Mouse (Mus musculus) liver, embryonic 12.5 days (tissue): Measurements from ENCODE around the gene Spock2. TPM values are rescaled to one million over a fixed set of nuclear protein-coding genes. Genes with fewer than 3 reads are reported as not detected.

ENCODE experiments used
- ATAC-seq: fragments of 200-750 bp; cut with Nextera tagmentation; 2 replicates; pipeline ENCODE4 v1.8.0; 2017; ENCODE audit warnings: moderate number of reproducible peaks, mild to moderate bottlenecking, moderate library complexity
- H3K27ac ChIP-seq: fragments of 300-500 bp; sonication (generic); 2 replicates; pipeline ENCODE4 v1.5.1; 2016; ENCODE audit warnings: mild to moderate bottlenecking
- H3K27me3 ChIP-seq: fragments of 300-500 bp; sonication (generic); replicated peaks from 2 replicates; pipeline ENCODE4 v1.6.1; 2016; ENCODE audit warnings: mild to moderate bottlenecking, moderate library complexity
- H3K36me3 ChIP-seq: fragments of 300-500 bp; sonication (generic); 2 replicates; pipeline ENCODE4 v1.6.1; 2016; ENCODE audit warnings: mild to moderate bottlenecking, moderate library complexity
- H3K4me1 ChIP-seq: fragments of 300-500 bp; sonication (generic); 2 replicates; pipeline ENCODE4 v1.6.1; 2016
- H3K4me2 ChIP-seq: fragments of 300-500 bp; sonication (generic); 2 replicates; pipeline ENCODE4 v1.6.1; 2016; ENCODE audit warnings: mild to moderate bottlenecking, moderate library complexity
- H3K4me3 ChIP-seq: fragments of 300-500 bp; sonication (generic); 2 replicates; pipeline ENCODE4 v1.5.1; 2016; ENCODE audit warnings: mild to moderate bottlenecking, moderate library complexity
- H3K9ac ChIP-seq: fragments of 300-500 bp; sonication (generic); 2 replicates; pipeline ENCODE4 v1.6.1; 2016; ENCODE audit warnings: mild to moderate bottlenecking, moderate library complexity
- H3K9me3 ChIP-seq: fragments of 300-500 bp; sonication (generic); replicated peaks from 2 replicates; pipeline ENCODE4 v1.6.1; 2016; ENCODE audit warnings: mild to moderate bottlenecking, moderate library complexity
- WGBS: fragments of 180-500 bp; shearing (Covaris S2); methylation state at CpG from one replicate; pipeline ENCODE4 v1.1.7; 2016; ENCODE audit not compliant: insufficient replicate concordance; 5-methylcytosine and 5-hydroxymethylcytosine counted together
- polyA plus RNA-seq: library from polyadenylated mRNA; unstranded; fragments of >200 nt; fragmentation: Nextera tagmentation; extraction: Ambion mirVana; gene quantifications from 2 replicates; pipeline ENCODE4 v1.2.1, GENCODE M21; 2016

Spock2 gene
- polyA plus RNA-seq, 1 experiment from 2014 or later = 0.10 TPM

DNA sequence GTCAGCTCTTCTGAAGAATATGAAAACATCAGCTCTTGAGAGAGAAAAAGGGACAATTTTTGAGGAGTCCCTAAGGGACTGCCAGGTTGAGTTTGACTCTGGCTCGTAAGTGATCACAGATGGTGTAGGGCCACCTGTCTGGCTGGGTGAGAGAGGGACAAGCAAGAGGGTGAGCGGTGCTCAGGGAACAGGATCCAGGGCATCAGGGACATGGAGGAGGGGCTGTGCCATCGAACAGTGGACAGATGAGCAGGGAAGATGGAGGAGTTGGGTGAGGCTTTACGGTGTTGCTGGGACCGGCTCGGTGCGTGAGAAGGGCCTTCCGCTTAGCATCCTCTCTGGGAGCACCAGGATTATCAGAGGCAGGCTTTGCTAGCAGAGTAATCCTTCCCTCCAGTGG is 3.3 kb downstream of the Spock2 start:
- no peak overlapping the region for H3K4me3 ChIP-seq
- H3K9ac ChIP-seq = no peak overlapping the region
- 76% methylated on average over 8 of the region's 8 CpGs for WGBS
- no peak overlapping the region for H3K27ac ChIP-seq
- H3K4me2 ChIP-seq = no peak overlapping the region
- no peak for ATAC-seq
- no peaks in the 10 kb centered on the region for H3K36me3 ChIP-seq
- no peaks in the 10 kb centered on the region for H3K9me3 ChIP-seq
- H3K4me1 ChIP-seq = peaks cover 15% of the 10 kb centered on the region
- H3K27me3 ChIP-seq = peaks cover 97% of the 10 kb centered on the region

DNA sequence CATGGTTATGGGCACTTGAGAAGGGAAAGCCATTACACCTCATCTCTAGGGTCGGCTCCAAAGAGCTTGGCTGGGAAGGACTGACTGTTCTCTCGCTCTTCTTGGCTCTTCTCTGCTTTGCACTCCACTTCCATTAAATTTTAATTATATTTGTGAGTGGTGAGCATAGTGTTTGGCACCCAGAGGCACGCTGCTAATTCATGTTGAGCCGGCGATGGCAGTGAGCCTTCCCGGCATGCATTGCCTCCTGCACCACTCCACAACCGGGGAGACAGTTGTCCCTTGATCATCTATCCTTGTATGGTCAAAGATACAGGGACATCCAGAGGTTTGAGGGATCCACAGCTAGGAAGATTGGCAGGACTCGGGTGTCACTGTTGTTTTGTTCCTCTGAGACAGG is 4.0 kb downstream of the Spock2 start:
- peaks cover 93% of the 10 kb centered on the region for H3K27me3 ChIP-seq

DNA sequence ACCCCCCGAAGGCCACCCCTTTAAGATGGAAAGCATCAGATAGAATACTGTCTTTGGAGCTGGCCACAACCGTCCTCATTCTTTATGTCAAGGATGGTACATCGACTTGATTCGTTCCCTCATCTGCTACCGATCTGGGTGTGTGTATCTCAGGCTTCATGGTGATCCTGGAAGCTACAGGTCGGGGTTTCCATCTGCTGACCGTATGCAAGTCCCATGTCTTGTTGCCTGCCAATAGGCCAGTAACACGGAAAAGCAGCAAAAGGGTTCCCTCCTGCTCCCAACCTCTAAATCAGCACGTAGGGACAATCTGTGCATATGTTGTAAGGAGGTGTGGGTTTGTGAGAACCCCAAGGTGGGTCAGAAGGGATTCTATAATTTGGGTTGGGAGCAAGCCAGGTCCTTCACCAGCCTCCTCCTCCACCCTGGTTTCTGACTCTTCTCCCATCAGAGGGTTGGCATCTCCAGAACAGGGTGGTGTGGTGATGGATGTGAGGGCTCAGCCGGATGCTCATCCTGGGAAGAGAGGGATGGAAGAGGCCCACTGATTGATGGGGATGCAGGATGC is 5.0 kb downstream of the Spock2 start:
- Histone ChIP-seq H3K4me2 (no peak overlapping the region), H3K27me3 (peaks cover 91% of the 10 kb centered on the region), H3K4me1 (peaks cover 15% of the 10 kb centered on the region), H3K9me3 (no peaks in the 10 kb centered on the region), H3K36me3 (no peaks in the 10 kb centered on the region), H3K4me3 (no peak overlapping the region), H3K9ac (no peak overlapping the region), H3K27ac (no peak overlapping the region)
- 71% methylated on average over 10 of the region's 10 CpGs for WGBS
- no peak for ATAC-seq

More for the DNA sequence above, 4.0 kb downstream of the Spock2 start:
- Histone ChIP-seq H3K36me3 (no peaks in the 10 kb centered on the region), H3K27ac (no peak overlapping the region), H3K9ac (no peak overlapping the region), H3K4me3 (no peak overlapping the region), H3K4me2 (no peak overlapping the region), H3K9me3 (no peaks in the 10 kb centered on the region), H3K4me1 (peaks cover 15% of the 10 kb centered on the region)
- ATAC-seq = no peak
- WGBS = 72% methylated on average over 8 of the region's 8 CpGs

DNA sequence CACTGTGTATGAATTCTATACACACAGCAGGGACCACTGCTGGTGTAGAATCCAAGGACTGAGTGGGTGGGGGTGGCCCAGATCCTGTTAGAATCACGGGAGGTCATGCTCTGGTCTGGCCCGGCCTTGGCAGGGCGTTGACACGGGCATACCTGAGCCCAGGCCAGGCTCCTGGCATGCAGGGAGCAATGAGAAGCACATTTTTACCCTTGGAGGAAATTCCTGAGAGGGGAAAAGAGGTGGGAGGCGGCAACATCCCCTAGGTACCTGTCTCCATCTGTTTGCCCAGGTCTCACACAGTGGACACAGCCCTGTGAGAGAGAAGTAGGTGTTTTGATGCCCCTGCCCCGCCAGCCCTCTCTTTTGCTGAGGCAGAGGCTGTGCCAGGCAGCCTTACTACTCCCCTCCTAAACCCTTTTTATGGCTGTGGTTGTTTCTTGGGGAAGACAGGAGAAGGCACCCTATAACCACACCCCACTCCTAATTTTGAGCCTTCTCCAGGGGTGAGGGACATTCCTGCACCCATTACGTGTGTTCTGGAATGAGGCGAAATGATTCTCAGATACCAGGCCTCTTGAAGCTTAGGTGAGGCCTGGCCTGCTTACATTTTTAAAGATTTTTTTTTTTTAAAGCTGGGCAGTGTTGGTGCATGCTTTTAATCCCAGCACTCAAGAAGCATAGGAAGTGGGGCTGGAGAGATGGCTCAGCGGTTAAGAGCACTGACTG is 8.1 kb downstream of the Spock2 start:
- WGBS = 72% methylated on average over 9 of the region's 9 CpGs
- no peak for ATAC-seq
- H3K4me3 ChIP-seq = no peak overlapping the region

DNA sequence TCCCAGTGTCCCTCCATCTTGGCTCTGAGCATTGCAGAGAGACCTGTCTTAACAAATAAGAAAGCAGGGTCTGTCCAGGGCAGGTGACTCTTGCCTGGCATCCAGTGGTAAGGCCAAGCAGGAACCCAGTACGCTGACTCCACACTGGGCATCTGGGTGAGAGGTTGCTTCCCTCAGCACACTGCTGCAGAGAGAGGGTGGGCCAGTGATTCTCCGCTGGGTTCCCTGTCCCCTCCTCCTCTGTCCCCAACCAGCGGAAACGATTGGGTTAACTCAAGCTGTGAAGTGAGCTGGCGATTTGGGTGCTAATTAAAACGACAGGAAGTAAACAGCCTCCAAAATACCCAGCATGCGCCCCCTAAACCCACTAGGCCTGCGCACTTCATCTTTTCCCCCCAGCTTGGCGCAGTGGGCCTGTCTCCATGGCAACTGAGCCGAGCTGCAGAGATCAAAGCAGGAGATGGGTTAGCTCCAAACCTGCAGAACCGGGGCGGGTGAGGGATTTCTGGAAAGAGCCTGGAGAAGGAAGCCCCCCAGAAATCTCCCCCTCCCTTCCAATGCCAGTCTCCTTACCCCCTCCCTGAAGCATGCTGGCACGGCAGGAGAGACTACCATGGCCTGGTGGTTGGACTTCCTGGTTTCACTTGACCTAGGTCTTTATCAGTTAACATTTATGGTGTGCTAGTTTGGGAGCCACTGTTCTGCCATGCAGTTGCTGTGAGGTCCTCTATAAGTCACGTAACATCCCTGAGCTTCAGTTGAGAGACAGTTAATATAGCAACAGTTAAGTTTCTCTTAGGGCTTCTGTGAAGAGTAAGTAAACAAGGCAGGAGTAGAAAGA is 9.5 kb downstream of the Spock2 start:
- H3K27me3 ChIP-seq = peaks cover 88% of the 10 kb centered on the region
- ATAC-seq = no peak
- WGBS = 12% methylated on average over 14 of the region's 14 CpGs
- no peaks in the 10 kb centered on the region for H3K9me3 ChIP-seq
- peak overlapping the region; percentile 17; the same call in 1 of the 2 replicates for H3K4me2 ChIP-seq
- no peak overlapping the region for H3K27ac ChIP-seq
- no peaks in the 10 kb centered on the region for H3K4me1 ChIP-seq
- H3K4me3 ChIP-seq = no peak overlapping the region
- no peak overlapping the region for H3K9ac ChIP-seq
- no peaks in the 10 kb centered on the region for H3K36me3 ChIP-seq

More for the DNA sequence above, 8.1 kb downstream of the Spock2 start:
- Histone ChIP-seq H3K4me2 (no peak overlapping the region), H3K27ac (no peak overlapping the region), H3K9ac (no peak overlapping the region), H3K36me3 (no peaks in the 10 kb centered on the region), H3K27me3 (peaks cover 89% of the 10 kb centered on the region), H3K9me3 (no peaks in the 10 kb centered on the region), H3K4me1 (no peaks in the 10 kb centered on the region)

DNA sequence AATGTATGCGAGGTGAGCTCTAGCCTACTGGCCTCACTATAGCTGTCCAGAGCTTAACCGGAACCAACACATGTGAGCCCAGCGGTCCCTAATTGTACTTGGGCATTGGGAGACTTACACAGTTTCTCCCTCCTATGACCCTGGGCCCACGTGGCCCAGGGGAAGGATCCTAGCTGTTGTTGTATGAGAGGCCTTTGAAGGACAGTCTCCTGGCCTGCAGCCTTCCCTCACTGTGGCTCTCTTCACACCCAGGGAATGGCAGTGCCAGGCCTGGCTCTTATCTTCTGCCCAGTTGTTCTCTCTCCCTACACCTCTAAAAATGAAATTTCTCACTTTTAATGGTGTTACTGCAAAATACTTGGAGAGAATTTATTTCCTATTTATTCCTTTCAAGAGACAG is 11.0 kb downstream of the Spock2 start:
- Histone ChIP-seq H3K36me3 (no peaks in the 10 kb centered on the region), H3K27me3 (peaks cover 75% of the 10 kb centered on the region), H3K4me3 (no peak overlapping the region), H3K9me3 (no peaks in the 10 kb centered on the region), H3K4me2 (no peak overlapping the region), H3K27ac (no peak overlapping the region), H3K9ac (no peak overlapping the region), H3K4me1 (no peaks in the 10 kb centered on the region)
- no peak for ATAC-seq
- 46% methylated on average over 4 of the region's 4 CpGs for whole genome bisulfite sequencing

DNA sequence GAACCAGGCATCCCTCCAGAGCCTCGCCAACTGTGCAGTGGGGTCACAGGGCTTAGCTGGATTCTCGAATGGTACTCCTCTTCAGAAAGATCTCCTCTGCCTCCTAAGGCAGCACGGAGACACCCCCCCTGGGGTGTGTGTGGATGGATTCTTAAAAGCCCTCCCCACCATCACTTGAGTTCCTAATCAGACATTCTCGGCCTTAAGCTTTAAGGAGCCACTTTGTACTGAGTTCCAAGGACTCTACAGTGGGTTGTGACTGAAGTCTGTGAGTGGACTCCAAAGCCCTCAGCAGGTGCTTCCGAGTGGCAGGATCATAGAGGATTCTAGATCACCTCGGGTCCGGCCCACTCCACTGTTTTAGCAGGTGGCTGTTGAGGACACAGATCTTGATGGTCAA is 12.4 kb downstream of the Spock2 start:
- H3K4me3 ChIP-seq = no peak overlapping the region
- no peak for ATAC-seq
- H3K36me3 ChIP-seq = no peaks in the 10 kb centered on the region
- no peak overlapping the region for H3K27ac ChIP-seq
- H3K4me1 ChIP-seq = no peaks in the 10 kb centered on the region
- H3K27me3 ChIP-seq = peaks cover 68% of the 10 kb centered on the region
- no peaks in the 10 kb centered on the region for H3K9me3 ChIP-seq
- no peak overlapping the region for H3K4me2 ChIP-seq
- no peak overlapping the region for H3K9ac ChIP-seq
- 54% methylated on average over 7 of the region's 7 CpGs for WGBS

DNA sequence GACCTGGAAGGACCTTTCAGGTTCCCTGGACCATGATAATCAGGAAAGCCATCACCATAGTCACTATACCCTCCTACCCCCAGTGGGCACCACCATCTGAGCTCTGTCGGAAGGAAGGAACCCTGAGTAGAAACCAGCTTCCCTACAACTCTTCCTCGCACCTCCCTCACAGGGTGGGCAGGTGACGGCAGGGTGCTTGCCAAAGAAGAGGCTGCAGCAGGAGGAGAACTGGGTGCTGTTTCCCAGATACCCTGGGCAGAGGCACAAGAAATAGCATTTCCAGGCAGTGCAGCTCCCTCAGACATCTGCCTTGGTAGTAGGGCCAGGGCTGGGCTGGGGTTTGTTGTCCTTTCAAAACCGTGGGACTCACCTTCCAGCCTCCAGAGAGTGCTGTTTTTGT is 14.6 kb downstream of the Spock2 start:
- ATAC-seq = no peak
- H3K4me2 ChIP-seq = no peak overlapping the region
- no peaks in the 10 kb centered on the region for H3K9me3 ChIP-seq
- 67% methylated on average over 4 of the region's 4 CpGs for WGBS
- H3K4me1 ChIP-seq = peaks cover 2% of the 10 kb centered on the region; the same call in 1 of the 2 replicates
- no peaks in the 10 kb centered on the region for H3K36me3 ChIP-seq
- H3K4me3 ChIP-seq = no peak overlapping the region
- no peak overlapping the region for H3K27ac ChIP-seq
- H3K9ac ChIP-seq = no peak overlapping the region
- H3K27me3 ChIP-seq = peaks cover 50% of the 10 kb centered on the region

DNA sequence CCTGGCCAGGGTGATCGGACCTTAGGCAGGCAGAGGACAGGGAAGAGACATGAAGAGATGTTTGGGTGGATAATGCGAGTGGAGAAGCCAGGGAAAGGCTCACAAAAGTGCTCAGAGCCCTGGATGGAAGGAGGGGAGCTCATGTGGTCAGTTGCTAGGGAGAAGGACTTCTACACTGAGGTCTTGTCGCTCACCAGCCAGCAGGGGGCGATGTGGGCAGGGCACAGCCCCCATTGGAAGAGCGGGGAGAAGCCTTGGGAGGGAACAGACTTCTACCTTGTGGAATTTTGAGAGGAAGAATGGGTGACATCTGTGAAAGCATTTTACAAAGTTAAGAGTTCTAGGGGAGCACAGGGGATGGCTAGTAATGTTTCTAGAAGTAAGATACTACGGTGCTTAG is 18.1 kb downstream of the Spock2 start:
- H3K9ac ChIP-seq = no peak overlapping the region
- WGBS = 57% methylated on average over 6 of the region's 6 CpGs
- H3K4me3 ChIP-seq = no peak overlapping the region
- ATAC-seq = no peak
- H3K4me1 ChIP-seq = peaks cover 7% of the 10 kb centered on the region; the same call in 1 of the 2 replicates
- no peak overlapping the region for H3K4me2 ChIP-seq
- no peak overlapping the region for H3K27ac ChIP-seq
- H3K9me3 ChIP-seq = no peaks in the 10 kb centered on the region
- no peaks in the 10 kb centered on the region for H3K36me3 ChIP-seq
- H3K27me3 ChIP-seq = peaks cover 27% of the 10 kb centered on the region

DNA sequence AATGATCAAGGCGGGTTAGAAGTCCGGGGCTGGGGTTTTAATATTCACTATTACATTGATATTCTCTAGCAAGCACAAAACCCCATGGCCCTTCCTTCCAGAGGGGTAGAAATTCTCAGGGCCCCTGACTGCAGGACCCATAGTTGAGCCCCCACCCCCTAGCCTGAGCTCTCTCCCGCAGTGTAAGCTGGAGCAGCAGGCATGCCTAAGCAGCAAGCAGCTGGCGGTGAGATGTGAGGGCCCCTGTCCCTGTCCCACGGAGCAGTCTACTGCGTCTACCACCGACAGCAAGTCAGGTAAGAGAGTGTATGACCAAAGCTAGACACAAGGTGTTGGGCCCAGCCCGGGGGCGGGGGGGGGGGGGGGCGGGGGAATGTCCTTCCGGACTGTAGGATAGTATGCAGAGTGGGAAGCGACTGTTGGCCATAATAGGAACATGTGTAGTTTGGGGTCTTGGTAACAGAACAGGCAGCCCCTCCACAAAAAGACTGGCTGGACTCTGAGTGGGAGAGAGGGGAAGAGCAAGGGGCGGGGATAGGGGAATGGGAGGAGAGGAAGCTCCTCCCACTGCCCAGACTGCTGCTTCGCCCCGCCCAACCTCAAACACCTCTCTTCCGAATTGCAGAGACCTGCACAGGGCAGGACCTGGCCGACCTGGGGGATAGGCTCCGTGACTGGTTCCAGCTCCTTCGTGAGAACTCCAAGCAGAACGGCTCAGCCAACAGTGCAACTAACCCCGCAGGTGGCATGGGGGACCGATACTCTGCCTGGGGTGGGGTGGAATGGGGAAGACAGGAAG is 19.7 kb downstream of the Spock2 start:
- no peaks in the 10 kb centered on the region for H3K9me3 ChIP-seq
- H3K9ac ChIP-seq = no peak overlapping the region
- H3K4me1 ChIP-seq = peaks cover 7% of the 10 kb centered on the region; the same call in 1 of the 2 replicates
- no peaks in the 10 kb centered on the region for H3K36me3 ChIP-seq
- H3K4me2 ChIP-seq = peak overlapping the region; percentile 53
- H3K27ac ChIP-seq = no peak overlapping the region
- peaks cover 13% of the 10 kb centered on the region for H3K27me3 ChIP-seq
- 22% methylated on average over 22 of the region's 22 CpGs for WGBS
- 0 out of 2 replicates have a peak overlapping the region, but pooled peaks have one; percentile 21 for H3K4me3 ChIP-seq
- ATAC-seq = peak; percentile 49

DNA sequence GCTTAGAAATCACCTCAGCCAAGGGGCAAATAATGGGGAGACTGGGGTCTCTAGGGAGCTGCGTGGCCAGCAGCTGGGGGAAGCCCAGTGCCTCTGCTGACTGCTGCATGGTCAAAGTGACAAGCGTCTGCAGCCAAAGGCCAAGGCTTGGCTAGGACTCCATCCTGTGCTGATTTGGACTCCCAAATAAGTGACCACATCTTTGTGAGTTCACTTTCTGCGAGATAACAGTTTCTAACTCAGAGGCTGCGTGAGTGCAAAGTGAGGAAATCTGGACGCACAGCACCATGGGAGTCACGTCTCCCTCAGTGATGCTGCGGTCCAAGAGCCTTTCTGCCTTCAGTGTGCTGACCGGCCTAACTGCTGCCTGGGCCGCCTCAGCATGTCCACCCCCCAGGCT is 22.3 kb downstream of the Spock2 start:
- ATAC-seq = no peak
- WGBS = 72% methylated on average over 9 of the region's 9 CpGs

More for the DNA sequence above, 22.3 kb downstream of the Spock2 start:
- Histone ChIP-seq H3K27ac (no peak overlapping the region), H3K4me1 (peaks cover 7% of the 10 kb centered on the region; the same call in 1 of the 2 replicates), H3K4me3 (no peak overlapping the region), H3K9ac (no peak overlapping the region), H3K27me3 (peaks cover 18% of the 10 kb centered on the region), H3K4me2 (no peak overlapping the region), H3K9me3 (no peaks in the 10 kb centered on the region), H3K36me3 (no peaks in the 10 kb centered on the region)
